Mouse (Mus musculus) right cerebral cortex, adult 18-20 months (tissue): ENCODE measurements around the gene Sprr2a2.
"Not testable (repeated sequence)": the region's sequence is repeated elsewhere in the genome, so short reads cannot be mapped to it uniquely, and the experiment has no call there.

ENCODE experiments used
- DNase-seq: peaks from one replicate; pipeline ENCODE4 v3.0.0; 2022; ENCODE audit warnings: mixed read lengths

The Sprr2a2 gene

GRCm38 (mm10) chr3:92215569-92215968, at the start of gene Sprr2a2, which contains the start of gene Sprr2a1:
TSS of gene Sprr2a2 (plus strand) at chr3:92215920.
TSS of gene Sprr2a1 (plus strand) at chr3:92215799.
- DNase-seq, result not testable (repeated sequence)

GRCm38 (mm10) chr3:92169847-92170246, 45.9 kb upstream of the Sprr2a2 start:
- no peak for DNase-seq

DNA sequence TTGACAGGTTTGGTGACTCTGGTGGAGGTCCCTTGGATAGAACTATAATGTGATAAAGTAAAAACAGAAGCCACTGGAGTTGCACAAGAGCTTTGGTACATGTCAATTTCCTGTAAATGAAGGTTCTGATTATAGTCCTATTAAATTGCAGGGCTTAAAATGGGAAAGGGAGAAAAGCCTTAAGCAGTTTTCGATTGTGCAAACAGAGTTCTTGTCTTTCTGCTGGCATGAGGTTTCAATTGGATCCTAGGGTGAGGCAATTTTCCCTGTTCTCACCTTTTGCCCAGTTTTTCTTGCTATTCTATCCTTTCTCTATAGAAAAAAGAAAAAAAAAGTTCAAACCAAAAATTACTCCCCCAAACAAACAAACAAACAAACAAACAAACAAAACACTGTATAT, 38.8 kb upstream of the Sprr2a2 start:
- DNase-seq, result no peak

- no peak for DNase-seq
Measured at GRCm38 (mm10) chr3:92195512-92196200, 20.1 kb upstream of the Sprr2a2 start.

- DNase-seq, result not testable (repeated sequence)
Measured at GRCm38 (mm10) chr3:92211133-92211925, 4.4 kb upstream of the Sprr2a2 start.

- DNase-seq, result not testable (repeated sequence)
Measured at GRCm38 (mm10) chr3:92212059-92212458, 3.7 kb upstream of the Sprr2a2 start.

GRCm38 (mm10) chr3:92213651-92214050, 2.1 kb upstream of the Sprr2a2 start:
- not testable (repeated sequence) for DNase-seq

- DNase-seq, result not testable (repeated sequence)
Measured at GRCm38 (mm10) chr3:92219031-92219430, 3.3 kb downstream of the Sprr2a2 start.

DNA sequence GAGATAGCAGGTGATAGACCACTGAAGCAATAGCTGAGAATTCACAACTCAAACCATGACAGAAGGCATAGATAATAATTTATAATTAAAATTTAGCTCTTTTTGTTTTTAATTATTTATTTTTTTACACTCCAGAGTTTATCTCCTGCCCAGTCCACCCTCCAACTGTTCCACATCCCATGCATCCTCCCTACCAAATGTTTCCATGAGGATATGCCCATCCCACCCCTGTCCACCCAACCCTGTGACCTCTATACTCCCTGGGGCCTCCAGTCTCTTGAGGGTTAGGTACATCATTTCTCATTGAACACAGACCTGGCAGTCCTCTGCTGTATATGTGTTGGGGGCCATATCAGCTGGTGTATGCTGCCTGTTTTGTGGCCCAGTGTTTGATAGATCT, 8.0 kb downstream of the Sprr2a2 start:
- not testable (repeated sequence) for DNase-seq

DNA sequence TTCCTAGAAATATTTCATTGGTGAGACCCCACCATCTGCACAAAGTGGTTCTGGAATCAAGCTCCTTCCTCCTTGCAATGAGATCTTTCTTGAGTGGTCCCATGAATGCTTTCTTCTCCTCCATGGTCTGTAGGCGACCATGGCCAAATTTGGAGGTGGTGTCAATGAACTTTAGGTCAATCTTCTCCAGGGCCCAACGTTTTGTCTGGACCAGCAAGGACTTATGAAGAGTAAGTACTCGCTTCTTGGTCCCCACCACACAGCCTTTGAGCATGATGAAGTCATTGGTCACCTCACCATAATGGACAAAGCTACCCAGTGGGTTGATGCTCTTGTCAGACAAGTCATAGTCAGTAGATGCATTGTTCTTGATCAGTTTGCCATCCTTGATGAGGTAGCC, 11.7 kb downstream of the Sprr2a2 start:
- not testable (repeated sequence) for DNase-seq

- not testable (repeated sequence) for DNase-seq
Measured at GRCm38 (mm10) chr3:92236463-92237189, 20.9 kb downstream of the Sprr2a2 start.

GRCm38 (mm10) chr3:92238736-92239135, 23.0 kb downstream of the Sprr2a2 start:
- not testable (repeated sequence) for DNase-seq

DNA sequence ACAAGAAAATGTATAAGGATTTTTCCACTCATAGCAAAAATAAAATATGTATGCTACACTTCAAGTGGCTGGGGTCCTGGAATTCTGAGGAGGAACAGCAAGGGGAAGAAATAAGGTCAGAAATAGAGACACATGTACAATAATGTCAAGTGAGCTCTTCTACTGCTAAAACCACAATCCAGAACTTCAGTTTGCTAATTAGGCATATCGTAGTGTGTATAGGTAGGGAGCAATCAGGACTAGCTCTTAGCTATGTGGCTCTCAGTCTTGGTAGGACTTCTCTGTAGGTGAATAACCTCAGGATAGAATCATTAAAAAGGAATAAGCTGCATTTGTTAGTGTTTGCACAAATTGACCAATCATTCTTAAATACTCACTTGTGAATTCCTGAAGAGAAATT, 23.5 kb downstream of the Sprr2a2 start:
- not testable (repeated sequence) for DNase-seq

DNA sequence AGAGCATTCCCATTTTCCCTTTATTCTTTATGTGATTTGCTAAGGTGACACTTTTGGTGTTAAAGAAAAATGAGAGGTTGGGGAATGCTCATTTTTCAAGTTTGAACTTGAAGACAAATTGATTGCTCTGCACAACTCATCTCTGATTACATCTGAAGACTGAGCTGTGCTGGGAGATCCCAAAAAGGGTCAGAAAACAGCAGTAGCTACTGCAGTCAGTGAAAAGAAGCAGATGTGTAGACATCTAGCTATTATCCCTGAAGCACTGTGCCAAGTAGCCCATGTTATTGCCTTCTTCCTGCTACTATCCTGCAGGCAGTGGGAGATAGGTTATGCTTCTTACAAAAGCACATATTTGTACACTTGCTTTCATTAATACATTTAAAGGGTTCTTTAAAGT, 29.1 kb downstream of the Sprr2a2 start:
- DNase-seq, result not testable (repeated sequence)

GRCm38 (mm10) chr3:92246245-92246644, 30.5 kb downstream of the Sprr2a2 start:
- not testable (repeated sequence) for DNase-seq

DNA sequence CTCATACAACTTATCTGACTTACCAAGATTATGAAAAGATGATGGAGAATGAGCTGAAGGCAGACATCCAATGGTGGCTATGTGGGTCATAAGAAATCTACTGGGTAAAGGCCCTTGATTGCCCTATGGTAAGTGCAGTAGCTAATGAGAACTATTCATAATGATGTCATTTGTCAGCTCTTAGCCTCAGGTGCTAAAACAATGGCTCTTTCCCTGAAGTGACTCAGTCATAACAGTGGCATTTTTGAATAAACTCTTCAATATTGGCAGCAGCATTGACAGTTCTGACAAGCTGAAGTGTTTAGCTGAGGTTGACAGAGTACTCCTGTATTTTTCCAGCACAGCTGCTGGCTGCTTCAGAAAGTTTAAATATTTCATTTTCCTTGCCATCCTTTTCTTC, 32.8 kb downstream of the Sprr2a2 start:
- not testable (repeated sequence) for DNase-seq

DNA sequence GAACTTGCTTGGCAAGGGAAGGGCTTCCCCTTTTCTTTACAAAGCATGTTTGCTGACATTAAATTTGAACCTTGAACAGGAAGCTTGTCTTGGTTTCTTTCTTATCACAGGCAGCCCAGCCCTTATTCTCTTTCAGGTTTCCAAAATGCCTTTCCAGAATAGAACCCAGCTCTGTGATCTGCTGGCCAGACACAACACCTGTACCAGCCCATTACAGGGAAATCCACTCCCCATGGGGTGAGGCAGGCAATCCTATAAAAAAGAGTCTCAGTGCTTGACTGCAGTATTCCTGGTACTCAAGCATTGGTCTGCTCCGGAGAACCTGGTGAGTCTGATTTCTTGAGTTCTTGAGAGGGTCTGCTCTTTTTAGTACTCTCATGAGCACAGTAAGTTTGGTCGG, 34.7 kb downstream of the Sprr2a2 start:
- not testable (repeated sequence) for DNase-seq

DNA sequence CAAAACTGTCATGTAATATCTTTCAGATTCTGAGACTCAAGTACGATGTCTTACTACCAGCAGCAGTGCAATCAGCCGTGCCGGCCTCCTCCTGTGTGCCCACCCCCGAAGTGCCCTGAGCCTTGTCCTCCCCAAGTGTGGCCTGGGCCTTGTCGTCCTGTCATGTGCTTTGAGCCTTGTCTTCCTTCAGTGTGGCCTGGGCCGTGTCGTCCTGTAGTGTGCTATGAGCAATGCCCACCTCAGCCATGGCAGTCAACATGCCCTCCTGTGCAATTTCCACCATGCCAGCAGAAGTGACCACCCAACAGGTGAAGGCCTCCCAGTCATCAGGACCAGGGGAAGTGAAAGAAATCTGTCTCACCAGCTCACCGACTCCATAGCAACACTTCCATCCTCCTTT, 38.1 kb downstream of the Sprr2a2 start:
- not testable (repeated sequence) for DNase-seq

DNA sequence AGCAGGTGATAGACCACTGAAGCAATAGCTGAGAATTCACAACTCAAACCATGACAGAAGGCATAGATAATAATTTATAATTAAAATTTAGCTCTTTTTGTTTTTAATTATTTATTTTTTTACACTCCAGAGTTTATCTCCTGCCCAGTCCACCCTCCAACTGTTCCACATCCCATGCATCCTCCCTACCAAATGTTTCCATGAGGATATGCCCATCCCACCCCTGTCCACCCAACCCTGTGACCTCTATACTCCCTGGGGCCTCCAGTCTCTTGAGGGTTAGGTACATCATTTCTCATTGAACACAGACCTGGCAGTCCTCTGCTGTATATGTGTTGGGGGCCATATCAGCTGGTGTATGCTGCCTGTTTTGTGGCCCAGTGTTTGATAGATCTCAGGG, 42.8 kb downstream of the Sprr2a2 start:
- not testable (repeated sequence) for DNase-seq

DNA sequence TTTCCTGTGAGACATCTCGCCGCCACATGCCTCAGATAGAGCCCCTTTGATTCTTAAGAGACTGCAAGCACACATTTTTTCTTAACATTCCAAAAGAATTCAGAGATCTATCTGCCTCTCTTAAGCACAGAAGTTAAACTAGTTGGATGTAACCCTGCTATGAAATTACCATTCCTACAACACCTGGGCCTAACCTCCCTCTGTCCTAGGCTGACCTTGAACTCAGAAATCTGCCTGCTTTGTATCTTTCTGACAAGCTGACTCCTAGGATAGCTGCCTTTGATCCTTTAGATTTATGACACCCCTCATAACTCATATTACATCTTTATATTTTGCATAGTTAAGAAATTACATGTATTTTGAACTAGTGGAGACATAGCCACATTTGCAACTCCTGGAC, 47.7 kb downstream of the Sprr2a2 start:
- not testable (repeated sequence) for DNase-seq

- DNase-seq, result not testable (repeated sequence)
Measured at GRCm38 (mm10) chr3:92271414-92271985, 55.8 kb downstream of the Sprr2a2 start.

DNA sequence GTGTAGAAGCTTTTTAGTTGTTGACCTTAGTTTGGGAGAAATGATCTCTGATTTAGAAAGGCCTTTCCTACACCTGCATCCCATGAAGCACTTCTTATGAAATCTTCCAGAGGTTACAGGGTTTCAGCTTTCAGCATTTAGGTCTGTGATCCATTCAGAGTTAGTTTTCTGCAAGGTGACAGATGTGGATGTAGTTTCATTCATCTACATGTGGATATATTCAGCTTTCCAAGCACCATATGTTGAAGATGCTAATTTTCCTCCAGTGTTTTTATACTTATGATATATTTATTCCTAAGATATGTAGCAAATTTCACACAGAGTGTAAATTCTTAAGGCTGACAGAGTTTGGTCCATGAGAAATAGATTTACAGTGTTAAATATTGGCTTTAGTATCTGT, 57.8 kb downstream of the Sprr2a2 start:
- not testable (repeated sequence) for DNase-seq

GRCm38 (mm10) chr3:92274018-92274417, 58.3 kb downstream of the Sprr2a2 start:
- DNase-seq, result not testable (repeated sequence)
